Mouse (Mus musculus) right cerebral cortex, adult 18-20 months (tissue): ENCODE data around the gene Ipo9.
A peak's percentile ranks its signal among the peaks of the same experiment; 100 is the strongest.
"Not testable (repeated sequence)": the region's sequence is repeated elsewhere in the genome, so short reads cannot be mapped to it uniquely, and the experiment has no call there.

Experiments
- DNase-seq: peaks from one replicate; pipeline ENCODE4 v3.0.0; 2022; ENCODE audit warnings: mixed read lengths

Ipo9 gene

DNA sequence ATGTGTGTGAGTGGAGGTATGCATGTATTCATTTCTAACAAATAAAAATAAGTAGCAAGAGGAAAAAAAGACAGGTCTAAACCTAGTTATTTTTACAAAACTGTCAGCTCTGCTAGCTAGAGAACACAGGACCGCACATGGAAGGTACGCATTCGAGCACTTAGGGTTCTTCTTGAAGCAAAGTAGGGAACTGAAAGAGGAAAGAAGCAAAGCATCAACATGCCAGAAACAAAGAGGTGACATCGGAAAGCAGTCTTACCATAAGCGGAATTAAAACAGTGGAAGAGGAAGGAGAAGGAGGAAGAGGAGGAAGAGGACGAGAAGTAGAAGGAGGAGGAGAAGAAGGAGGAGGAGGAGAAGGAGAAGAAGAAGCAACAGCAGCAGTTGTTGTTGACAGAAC lies 2.9 kb downstream of the Ipo9 start:
- DNase-seq, result no peak

DNA sequence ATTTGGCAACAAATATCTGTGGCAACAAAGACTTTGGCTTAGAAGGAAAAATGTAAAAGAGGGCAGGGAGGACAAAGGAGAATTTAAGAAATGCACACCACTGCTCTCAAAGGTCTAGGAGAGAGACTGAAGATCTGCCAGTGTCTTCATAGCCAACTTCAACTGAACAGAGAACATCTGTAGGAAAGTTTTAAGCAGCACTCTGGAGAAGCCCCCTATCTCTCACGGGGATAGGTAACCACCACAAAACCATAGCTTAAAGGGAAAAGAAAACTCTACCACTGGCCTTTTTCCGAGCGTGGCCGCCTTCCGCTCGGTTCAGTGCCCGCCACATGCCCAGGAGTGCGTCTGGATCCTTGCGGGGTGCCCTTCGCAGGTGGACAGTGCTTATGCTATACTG lies 3.7 kb downstream of the Ipo9 start:
- no peak for DNase-seq

DNA sequence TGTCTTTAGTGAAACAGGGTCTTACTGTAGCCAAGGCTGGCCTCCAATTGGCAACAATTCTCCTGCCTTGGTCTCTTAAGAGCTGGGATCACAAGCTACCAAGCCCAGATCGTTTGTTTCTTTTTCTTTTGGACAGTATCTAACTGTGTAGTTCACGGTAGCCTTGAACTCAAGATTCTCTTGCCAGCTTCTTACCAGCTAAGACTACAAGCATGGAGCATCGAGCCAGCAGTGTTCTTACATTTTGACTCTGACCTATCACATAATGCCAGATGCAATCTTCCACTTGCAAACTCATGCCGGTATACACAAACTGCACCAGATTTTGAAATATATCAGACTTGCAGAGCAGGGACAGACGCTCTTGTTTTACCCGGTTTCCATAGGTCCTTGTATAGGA lies 7.5 kb downstream of the Ipo9 start:
- DNase-seq, result no peak

- DNase-seq, result peak; percentile 59
These were observed 16.3 kb downstream of the Ipo9 start for GRCm38 (mm10) chr1:135413996-135414395.

DNA sequence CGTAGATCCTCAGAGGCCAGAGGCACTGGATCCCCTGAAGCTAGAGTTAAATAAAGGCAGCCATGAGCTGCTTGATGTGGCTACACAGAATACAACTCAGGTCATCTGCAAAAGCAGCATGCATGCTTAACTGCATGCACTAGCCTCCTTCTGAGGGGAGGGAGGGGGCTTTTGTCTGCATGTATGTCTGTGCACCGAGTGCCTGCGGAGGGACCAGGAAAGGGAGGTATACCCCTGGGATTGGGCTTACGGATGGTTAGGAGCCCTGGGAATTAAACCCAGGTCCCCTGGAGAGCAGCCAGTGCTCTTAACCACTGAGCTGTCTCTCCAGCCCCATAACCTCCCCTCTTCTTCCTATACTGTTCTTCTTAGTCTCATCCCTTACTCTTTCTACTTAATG lies 18.2 kb downstream of the Ipo9 start:
- no peak for DNase-seq

DNA sequence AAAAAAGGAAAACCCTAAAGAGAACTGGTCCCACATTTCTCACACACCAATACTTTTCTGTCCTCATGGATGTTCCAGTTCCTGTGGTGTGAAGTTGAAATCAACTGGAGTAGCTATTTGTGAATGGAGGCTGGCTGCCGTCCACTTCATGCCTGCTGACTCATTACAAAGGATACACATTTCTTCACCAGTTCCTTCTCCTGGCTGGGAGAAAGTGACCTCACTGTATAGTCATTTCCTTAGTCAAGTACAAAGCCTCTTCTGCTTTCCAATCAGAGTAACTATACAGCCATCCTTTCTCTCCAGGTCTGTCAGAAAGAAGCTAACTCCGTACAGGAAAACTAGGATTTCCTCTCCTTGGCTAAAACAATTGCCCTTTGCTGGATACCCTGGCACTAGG lies 19.3 kb downstream of the Ipo9 start:
- peak; percentile 68 for DNase-seq

DNA sequence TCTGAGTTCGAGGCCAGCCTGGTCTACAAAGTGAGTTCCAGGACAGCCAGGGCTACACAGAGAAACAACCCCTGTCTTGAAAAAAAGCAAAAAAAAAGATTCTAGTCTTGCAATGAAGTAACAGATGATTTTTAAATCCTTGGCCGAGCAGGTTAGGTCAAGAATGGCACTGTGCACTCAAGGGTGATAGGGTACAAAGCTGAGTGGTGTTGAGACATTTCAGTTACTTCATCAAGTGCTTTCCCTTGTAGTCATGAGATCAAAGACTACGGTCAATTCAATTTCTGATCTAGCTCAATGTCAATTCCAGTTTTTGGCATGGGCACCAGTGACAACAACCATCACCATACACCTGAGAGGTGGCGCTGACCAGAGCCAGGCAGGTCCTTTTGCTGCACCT lies 21.3 kb downstream of the Ipo9 start:
- no peak for DNase-seq

- DNase-seq, result no peak
These were observed 24.9 kb downstream of the Ipo9 start for GRCm38 (mm10) chr1:135405356-135405755.

- DNase-seq, result no peak
These were observed 28.7 kb downstream of the Ipo9 start for GRCm38 (mm10) chr1:135401452-135402110.

DNA sequence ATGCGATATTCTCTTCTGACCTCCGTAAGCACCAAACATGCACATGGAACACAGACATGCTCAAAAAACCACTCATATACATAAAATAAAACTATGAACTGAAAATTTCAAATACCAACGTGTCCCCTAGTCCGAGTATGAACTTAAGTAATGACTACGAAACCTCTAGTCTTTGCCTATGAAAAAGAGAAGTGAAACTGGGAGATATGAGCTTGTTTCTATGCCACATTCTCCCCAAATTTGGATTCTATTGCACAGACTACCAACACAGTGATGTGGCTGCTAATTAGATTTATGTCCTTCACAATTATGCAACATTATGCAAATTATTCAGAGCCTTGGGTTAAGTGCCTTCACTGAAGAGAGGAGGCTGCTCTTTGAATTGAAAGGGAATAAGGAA lies 30.8 kb downstream of the Ipo9 start:
- no peak for DNase-seq

DNA sequence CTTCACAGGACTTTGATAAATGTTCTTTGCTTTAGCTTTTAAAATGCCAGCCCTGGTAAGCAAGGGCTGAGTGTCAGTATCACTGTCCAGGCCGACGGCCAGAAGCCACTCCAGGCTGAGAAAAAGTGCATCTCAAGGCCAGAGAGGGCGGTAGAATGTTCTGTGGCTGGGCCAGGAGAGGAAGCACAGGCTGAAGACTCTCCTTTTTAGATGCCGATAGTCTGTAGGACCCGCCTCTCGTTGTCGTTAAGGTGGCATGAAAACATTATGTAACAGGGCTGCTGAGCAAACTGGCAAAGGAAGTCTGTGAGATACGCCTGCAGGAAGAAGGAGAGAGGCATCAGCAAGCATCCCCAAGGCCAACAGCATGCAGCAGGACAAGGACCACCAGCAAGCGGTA lies 45.1 kb downstream of the Ipo9 start:
- peak; percentile 64 for DNase-seq

- no peak for DNase-seq
These were observed 46.1 kb downstream of the Ipo9 start for GRCm38 (mm10) chr1:135384171-135384570.

DNA sequence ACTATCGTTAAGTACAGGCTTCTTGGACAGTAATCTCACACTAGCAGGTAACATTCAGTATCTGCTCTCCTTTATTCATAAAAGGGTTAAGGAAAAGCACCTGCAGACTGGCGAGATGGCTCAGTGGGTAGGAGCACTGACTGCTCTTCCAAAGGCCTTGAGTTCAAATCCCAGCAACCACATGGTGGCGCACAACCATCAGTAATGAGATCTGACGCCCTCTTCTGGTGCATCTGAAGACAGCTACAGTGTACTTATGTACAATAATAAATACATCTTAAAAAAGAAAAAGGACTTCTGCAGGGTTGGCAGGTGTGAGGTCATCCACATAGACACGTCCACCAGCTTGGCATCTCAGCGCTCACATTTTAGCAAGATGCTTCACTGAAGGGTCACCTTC lies 48.7 kb downstream of the Ipo9 start:
- DNase-seq, result not testable (repeated sequence)

DNA sequence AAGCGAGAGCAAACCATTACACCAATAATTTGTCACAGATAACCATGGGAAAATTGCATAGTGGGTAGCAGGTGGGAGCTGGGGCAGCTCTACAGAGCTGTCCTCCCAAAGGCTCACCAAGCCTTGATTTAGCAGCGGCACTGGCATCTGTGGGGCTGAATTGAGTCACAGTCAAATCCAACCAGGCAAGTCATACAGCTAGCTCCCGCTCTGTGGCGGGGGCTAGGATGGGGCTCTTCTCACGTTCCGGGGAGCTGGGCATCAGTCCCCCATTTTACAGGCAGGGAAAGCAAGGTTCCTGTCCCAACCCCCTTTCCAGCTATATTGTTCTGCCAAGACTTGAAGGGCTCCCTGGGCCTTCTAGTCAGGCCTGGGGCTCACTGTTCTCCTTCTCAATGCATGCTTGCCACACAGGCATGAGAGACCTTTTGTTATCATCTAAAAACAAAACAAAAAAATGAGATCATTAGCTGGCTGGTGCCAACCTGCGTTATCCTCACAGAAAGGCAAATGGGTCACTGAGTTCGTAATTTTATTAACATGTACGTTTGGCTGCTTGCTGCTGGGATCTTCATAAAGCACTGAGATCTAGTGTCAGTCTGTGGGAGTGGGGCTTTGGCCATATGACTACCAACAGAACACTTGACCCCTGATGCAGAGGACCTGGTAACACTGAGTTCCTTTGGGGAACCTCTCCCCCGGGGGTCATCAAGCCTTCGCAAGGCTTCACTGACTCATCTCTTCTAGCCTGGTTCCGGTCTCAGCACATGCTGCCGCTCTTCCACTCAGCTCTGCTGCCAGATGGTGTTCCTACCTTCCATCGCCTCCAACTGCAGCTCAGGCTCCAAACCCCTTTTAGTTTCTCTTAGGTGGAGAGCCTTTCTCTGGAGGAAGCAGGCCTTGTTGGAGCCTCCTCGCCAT lies 50.0 kb downstream of the Ipo9 start:
- peak; percentile 88 for DNase-seq

- DNase-seq, result no peak
These were observed 51.3 kb downstream of the Ipo9 start for GRCm38 (mm10) chr1:135379048-135379447.

DNA sequence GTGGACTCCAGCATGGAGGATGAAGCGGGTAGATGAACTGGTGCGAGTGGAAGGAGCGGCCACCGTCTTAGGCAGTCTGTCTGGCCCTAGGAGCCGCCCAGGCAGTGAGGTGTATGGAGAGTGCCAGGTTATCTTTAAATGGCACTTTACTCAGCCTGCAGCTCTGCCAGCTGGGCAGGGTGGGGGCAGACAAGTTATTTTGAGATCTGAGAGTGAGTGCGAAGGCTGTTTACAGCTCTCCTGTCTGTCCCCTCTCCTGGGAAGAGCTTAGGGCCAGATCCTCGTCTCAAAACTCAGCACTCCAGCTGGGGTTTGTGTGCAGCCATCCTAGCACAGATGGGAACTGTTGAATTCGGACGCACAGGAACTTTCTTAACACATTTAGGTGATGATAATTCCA lies 51.7 kb downstream of the Ipo9 start:
- peak; percentile 78 for DNase-seq

GRCm38 (mm10) chr1:135374868-135375581 lies 55.3 kb downstream of the Ipo9 start, which contains the start of gene Shisa4:
TSS of gene Shisa4 (minus strand) at chr1:135375237.
- DNase-seq, result peak; percentile 86

- DNase-seq, result peak; percentile 41
These were observed 56.0 kb downstream of the Ipo9 start for GRCm38 (mm10) chr1:135374175-135374867.

- no peak for DNase-seq
These were observed 57.1 kb downstream of the Ipo9 start for GRCm38 (mm10) chr1:135373171-135373677.

- no peak for DNase-seq
These were observed 60.9 kb downstream of the Ipo9 start for GRCm38 (mm10) chr1:135369415-135369814.

- DNase-seq, result peak; percentile 52
These were observed 61.3 kb downstream of the Ipo9 start for GRCm38 (mm10) chr1:135368982-135369381.

DNA sequence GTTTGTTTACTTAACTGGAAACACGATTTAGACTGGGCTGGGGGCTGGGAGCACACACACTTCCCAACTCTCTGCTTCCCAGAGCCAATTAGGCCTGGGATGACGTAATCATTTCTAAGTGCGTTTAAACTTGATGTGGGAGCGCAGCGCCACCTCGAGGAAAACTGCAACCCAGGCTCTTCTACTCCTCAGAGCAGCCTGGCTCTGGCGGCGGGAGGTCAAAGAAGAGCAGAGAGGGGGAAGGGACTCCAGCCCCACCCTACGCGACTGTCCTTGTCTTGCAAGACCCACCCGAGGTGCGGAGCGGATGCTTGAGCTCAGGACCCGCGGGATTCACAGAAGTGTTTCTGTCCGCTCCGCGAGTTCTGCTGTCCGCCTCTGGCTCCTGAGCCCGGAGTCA lies 62.1 kb downstream of the Ipo9 start:
- peak; percentile 91 for DNase-seq

- no peak for DNase-seq
These were observed 62.7 kb downstream of the Ipo9 start for GRCm38 (mm10) chr1:135367595-135367994.
